Mouse (Mus musculus): ENCODE data around the gene Cdc14a.

GRCm38 (mm10) chr3:116386886-116387285 lies 36.9 kb downstream of the Cdc14a start:
- TF ChIP-seq KAT2A (conservative IDR thresholded peaks at IDR 0.05; ENCODE audit: low read depth, low read length) (no peak), TCF12 (IDR thresholded peaks at IDR 0.05; ENCODE audit: low read depth, low read length) (peak; percentile 23; the same call in 1 of the 2 replicates), POLR2A (IDR thresholded peaks at IDR 0.05; ENCODE audit: control insufficient read depth in 1 of 2, insufficient read depth in 1 of 2, low read depth in 1 of 2, low read length in 2 of 2, poor library complexity in 1 of 2) (no peak), EP300 (IDR thresholded peaks at IDR 0.05; ENCODE audit: low read depth in 1 of 2, low read length in 2 of 2) (peak in 1 of 2 experiments; percentile 51; a peak in 1 of 4 replicates), POLR2AphosphoS2 (IDR thresholded peaks at IDR 0.05; ENCODE audit: low read length) (no peak), CTCF (IDR thresholded peaks at IDR 0.05 in 2 of 3, conservative IDR thresholded peaks at IDR 0.05 in 1 of 3; ENCODE audit: control insufficient read depth in 1 of 3, insufficient read depth in 1 of 3, low read depth in 2 of 3, low read length in 3 of 3, poor library complexity in 1 of 3, severe bottlenecking in 1 of 3) (no peak), MXI1 (IDR thresholded peaks at IDR 0.05; ENCODE audit: low read depth, low read length) (no peak), E2F4 (IDR thresholded peaks at IDR 0.05; ENCODE audit: borderline replicate concordance, low read depth, low read length) (no peak), ZC3H11A (IDR thresholded peaks at IDR 0.05; ENCODE audit: low read depth, low read length) (no peak), CHD1 (IDR thresholded peaks at IDR 0.05; ENCODE audit: low read depth, low read length) (no peak)
